Mouse (Mus musculus) kidney, postnatal 0 days (tissue): ENCODE results near the gene Slc25a39. TPM values are rescaled to one million over a fixed set of nuclear protein-coding genes. Genes with fewer than 3 reads are reported as not detected.

Experiments
- ATAC-seq: fragments of 200-750 bp; cut with Nextera tagmentation; replicated peaks from 2 replicates; pipeline ENCODE4 v1.8.0; 2017; ENCODE audit warnings: low read depth, moderate number of reproducible peaks, moderate TSS enrichment, moderate library complexity; ENCODE audit not compliant: low FRiP score
- DNase-seq: peaks from one replicate; pipeline ENCODE4 v3.0.0-alpha.2; 2016; ENCODE audit warnings: low spot score
- H3K27ac ChIP-seq: fragments of 300-500 bp; sonication (generic); 2 replicates; pipeline ENCODE4 v1.5.1; 2014; ENCODE audit warnings: mild to moderate bottlenecking
- H3K27me3 ChIP-seq: fragments of 300-500 bp; sonication (generic); 2 replicates; pipeline ENCODE4 v1.6.1; 2014; ENCODE audit warnings: low read length, mixed read lengths; ENCODE audit not compliant: insufficient read depth
- H3K36me3 ChIP-seq: fragments of 300-500 bp; sonication (generic); 2 replicates; pipeline ENCODE4 v1.6.1; 2014; ENCODE audit warnings: low read length, mixed read lengths; ENCODE audit not compliant: insufficient read depth
- H3K4me1 ChIP-seq: fragments of 300-500 bp; sonication (generic); replicated peaks from 2 replicates; pipeline ENCODE4 v1.6.1; 2014; ENCODE audit warnings: antibody characterized with exemption, low read length, mixed read lengths; ENCODE audit not compliant: insufficient read depth
- H3K4me2 ChIP-seq: fragments of 300-500 bp; sonication (generic); 2 replicates; pipeline ENCODE4 v1.6.1; 2014; ENCODE audit warnings: mild to moderate bottlenecking, low read length, moderate library complexity, mixed read lengths
- H3K4me3 ChIP-seq: fragments of 300-500 bp; sonication (generic); replicated peaks from 2 replicates; pipeline ENCODE4 v1.5.1; 2014; ENCODE audit warnings: low read depth, low read length
- H3K9ac ChIP-seq: fragments of 300-500 bp; sonication (generic); 2 replicates; pipeline ENCODE4 v1.6.1; 2014; ENCODE audit warnings: low read depth, low read length
- H3K9me3 ChIP-seq: fragments of 300-500 bp; sonication (generic); replicated peaks from 2 replicates; pipeline ENCODE4 v1.6.1; 2016; ENCODE audit warnings: low read length, inconsistent platforms, mixed read lengths
- CTCF ChIP-seq: IDR thresholded peaks from 2 replicates; pipeline ENCODE4 v1.5.1; 2016; ENCODE audit warnings: antibody characterized with exemption, low read depth, mild to moderate bottlenecking, moderate library complexity
- WGBS: fragments of 180-500 bp; shearing (Covaris S2); extraction: QIAGEN DNeasy Blood & Tissue Kit; methylation state at CpG from one replicate; pipeline ENCODE4 v1.1.7; 2014; 5-methylcytosine and 5-hydroxymethylcytosine counted together
- polyA plus RNA-seq: library from polyadenylated mRNA; unstranded; fragments of >200 nt; fragmentation: Nextera tagmentation; extraction: Ambion mirVana; gene quantifications from 2 replicates; pipeline ENCODE4 v1.2.1, GENCODE M21; 2015

The Slc25a39 gene
- polyA plus RNA-seq, 1 experiment from 2014 or later, result 352 TPM

DNA sequence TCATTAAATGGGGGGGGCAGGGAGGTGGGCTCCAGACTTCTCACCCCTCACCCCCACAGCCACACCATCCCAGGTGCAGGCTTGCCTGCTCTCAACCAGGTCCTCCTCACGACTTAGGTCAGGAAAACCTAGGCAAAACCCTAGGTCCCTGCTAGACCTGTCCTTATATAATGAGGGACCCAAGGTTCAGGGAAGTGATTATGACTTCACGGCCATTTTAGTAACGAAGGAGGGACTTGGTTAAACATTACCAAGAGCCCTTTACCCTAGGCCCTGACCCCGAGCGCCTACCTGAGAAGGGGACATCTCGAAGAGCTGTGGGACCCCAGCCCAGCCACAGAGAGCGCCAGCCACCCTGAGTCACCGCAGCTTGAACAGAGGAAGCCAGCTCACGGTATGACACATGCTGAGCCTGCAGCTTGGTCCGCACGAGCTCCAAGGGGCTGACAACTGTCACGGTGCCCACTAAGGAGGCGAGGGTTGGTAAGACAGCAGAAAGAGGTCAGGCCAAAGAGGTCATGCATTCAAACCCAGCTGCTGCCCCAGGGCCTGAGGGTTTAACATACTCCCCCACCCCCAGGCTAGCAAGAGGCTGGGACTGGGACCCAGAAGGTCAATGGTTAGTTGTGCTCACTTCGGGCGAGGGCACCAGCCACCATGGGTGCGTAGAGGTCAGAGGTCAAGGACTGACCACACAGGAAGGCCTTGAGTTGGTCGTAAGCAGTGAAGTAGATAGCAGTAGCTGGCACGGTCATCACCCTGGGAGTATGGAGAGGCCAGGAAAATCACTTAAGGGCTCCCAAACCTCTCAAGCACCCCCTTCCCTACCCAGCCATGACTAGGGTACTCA lies 3.4 kb downstream of the Slc25a39 start:
- Histone ChIP-seq H3K4me1 (peaks cover 21% of the 10 kb centered on the region), H3K36me3 (peaks cover 27% of the 10 kb centered on the region), H3K4me2 (no peak overlapping the region), H3K9me3 (no peaks in the 10 kb centered on the region), H3K27ac (no peak overlapping the region), H3K9ac (no peak overlapping the region), H3K4me3 (no peak overlapping the region), H3K27me3 (peaks cover 6% of the 10 kb centered on the region; the same call in 1 of the 2 replicates)
- ATAC-seq, result no peak
- DNase-seq, result no peak
- WGBS, result 73% methylated on average over 18 of the region's 18 CpGs
- no peak for TF ChIP-seq CTCF

DNA sequence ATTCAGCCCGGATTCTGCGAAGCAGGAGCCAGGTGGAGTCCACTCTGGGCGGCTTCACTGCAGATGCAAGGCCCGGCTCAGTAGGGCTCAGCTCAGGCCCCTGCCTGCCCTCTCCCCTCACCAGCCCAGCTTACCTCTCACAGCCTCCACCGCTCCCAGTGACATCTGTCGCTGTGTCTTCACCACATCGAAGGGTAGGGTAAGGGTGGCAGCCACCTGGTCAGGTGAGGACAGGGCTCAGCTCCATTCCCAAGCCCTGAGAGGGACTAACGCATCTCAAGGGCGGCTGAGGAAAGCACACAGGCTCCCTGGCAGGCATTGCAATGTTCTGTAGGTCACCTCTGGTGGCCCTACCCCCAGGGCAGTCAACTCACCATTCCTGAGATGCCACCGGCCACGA lies 4.1 kb downstream of the Slc25a39 start:
- H3K27ac ChIP-seq, result no peak overlapping the region
- H3K4me1 ChIP-seq, result peaks cover 21% of the 10 kb centered on the region
- peaks cover 8% of the 10 kb centered on the region; the same call in 1 of the 2 replicates for H3K27me3 ChIP-seq
- ATAC-seq (no peak), DNase-seq (no peak)
- H3K36me3 ChIP-seq, result peaks cover 27% of the 10 kb centered on the region
- no peaks in the 10 kb centered on the region for H3K9me3 ChIP-seq
- 93% methylated on average over 11 of the region's 11 CpGs for WGBS
- no peak overlapping the region for H3K4me3 ChIP-seq
- TF ChIP-seq CTCF, result no peak
- H3K4me2 ChIP-seq, result no peak overlapping the region
- no peak overlapping the region for H3K9ac ChIP-seq

DNA sequence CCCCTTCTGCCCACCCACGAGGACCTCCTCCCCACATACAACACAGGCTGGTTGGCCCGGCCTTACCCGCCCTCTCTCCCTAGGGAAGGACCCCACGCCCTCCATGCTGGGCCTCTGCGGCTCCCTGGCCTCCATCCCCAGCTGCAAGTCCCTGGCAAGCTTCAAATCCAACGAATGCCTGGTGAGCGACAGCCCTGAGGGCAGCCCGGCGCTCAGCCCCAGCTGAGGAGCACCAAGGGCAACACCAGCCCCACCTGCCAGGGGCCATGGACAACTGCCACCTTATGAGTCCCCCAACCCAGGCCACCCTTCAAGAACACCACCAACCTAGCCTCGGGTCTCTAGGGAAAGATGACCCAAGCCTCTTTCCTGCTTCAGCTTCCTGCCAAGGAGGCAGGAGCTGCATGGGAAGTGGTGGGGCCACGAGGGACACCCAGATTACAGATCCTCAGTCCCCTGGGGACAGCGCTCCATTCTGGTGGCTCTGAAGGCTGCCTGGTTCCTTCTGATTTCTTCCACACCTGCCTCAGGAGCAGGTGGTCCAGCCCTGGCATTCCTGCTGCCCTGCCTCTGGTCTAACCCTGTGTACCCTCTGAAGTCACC lies 5.7 kb downstream of the Slc25a39 start:
- no peak overlapping the region for H3K4me2 ChIP-seq
- peaks cover 11% of the 10 kb centered on the region; the same call in 1 of the 2 replicates for H3K27me3 ChIP-seq
- H3K9me3 ChIP-seq, result no peaks in the 10 kb centered on the region
- ATAC-seq, result no peak
- peaks cover 27% of the 10 kb centered on the region for H3K36me3 ChIP-seq
- no peak overlapping the region for H3K9ac ChIP-seq
- H3K4me1 ChIP-seq, result peaks cover 21% of the 10 kb centered on the region
- DNase-seq, result no peak
- no peak for TF ChIP-seq CTCF
- H3K27ac ChIP-seq, result no peak overlapping the region
- 56% methylated on average over 12 of the region's 12 CpGs for WGBS
- no peak overlapping the region for H3K4me3 ChIP-seq

DNA sequence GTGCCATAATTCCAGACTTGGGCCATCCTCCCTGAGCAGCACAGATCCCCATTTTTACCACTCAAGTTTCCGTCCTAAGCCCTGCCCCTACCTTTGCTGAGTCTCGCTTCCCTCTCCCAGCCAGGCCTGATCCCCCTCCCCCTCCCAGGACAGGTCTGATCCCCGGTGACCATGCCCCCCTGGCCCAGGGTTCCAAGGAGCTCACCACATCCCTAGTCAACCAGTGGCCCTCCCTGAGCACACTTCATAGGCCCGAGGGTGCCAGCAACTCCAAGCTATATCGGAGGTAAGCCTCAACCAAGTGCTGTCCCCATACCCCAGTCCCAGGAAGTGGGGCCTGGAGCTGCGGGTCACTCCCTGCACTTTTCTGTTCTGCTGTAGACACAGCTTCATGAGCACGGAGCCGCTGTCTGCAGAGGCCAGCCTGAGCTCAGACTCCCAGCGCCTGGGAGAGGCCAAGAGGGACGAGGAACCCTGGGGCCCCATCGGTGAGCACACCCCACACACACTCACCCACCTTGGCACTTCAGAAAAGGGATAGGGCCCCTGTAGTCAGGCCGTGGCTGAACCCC lies 7.1 kb downstream of the Slc25a39 start:
- no peak for ATAC-seq
- TF ChIP-seq CTCF, result no peak
- no peaks in the 10 kb centered on the region for H3K9me3 ChIP-seq
- H3K4me3 ChIP-seq, result no peak overlapping the region
- peaks cover 14% of the 10 kb centered on the region for H3K4me1 ChIP-seq
- peaks cover 27% of the 10 kb centered on the region for H3K36me3 ChIP-seq
- H3K9ac ChIP-seq, result no peak overlapping the region
- no peak overlapping the region for H3K4me2 ChIP-seq
- no peak overlapping the region for H3K27ac ChIP-seq
- no peak for DNase-seq
- peaks cover 11% of the 10 kb centered on the region; the same call in 1 of the 2 replicates for H3K27me3 ChIP-seq
- WGBS, result 32% methylated on average over 12 of the region's 12 CpGs

DNA sequence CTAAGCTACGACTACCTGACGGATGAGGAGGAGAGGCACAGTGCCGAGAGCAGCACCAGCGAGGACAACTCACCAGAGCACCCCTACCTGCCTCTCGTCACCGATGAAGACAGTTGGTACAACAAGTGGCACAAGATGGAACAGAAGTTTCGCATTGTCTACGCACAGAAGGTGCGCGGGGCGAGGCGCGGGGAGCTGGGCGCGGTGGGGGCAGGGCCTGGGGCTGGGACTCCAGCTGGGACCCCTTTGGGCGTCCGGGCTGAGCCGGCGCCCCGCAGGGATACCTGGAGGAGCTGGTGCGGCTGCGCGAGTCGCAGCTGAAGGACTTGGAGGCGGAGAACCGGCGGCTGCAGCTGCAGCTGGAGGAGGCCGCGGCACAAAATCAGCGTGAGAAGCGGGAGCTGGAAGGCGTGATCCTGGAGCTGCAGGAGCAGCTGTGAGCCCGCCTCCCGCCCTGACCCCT lies 8.1 kb downstream of the Slc25a39 start:
- ATAC-seq (no peak), DNase-seq (no peak)
- TF ChIP-seq CTCF, result no peak
- peaks cover 11% of the 10 kb centered on the region; the same call in 1 of the 2 replicates for H3K27me3 ChIP-seq
- peak overlapping the region; percentile 27; the same call in 1 of the 2 replicates for H3K9ac ChIP-seq
- no peak overlapping the region for H3K27ac ChIP-seq
- H3K36me3 ChIP-seq, result peaks cover 23% of the 10 kb centered on the region
- peak overlapping the region; percentile 54 for H3K4me2 ChIP-seq
- H3K9me3 ChIP-seq, result no peaks in the 10 kb centered on the region
- peak overlapping the region; percentile 27; the same call in 1 of the 2 replicates for H3K4me3 ChIP-seq
- WGBS, result under 1% methylated on average over 34 of the region's 34 CpGs
- H3K4me1 ChIP-seq, result peaks cover 12% of the 10 kb centered on the region

DNA sequence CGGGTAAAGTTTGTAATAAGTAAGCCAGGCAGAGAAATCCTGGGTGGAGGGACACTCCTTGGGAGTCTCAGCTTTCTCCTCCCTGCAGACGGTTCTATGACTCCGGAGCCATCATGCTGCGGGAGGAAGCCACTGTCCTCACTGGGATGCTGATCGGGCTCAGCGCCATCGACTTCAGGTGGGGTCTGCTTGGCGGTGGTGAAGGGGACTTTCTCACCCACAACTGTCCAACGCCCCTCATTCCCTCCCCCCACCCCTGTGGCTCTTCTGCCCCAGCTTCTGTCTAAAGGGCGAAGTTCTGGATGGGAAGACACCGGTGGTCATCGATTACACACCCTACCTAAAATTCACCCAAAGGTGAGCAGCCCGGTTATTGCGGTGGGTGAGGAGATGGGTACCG lies 8.6 kb downstream of the Slc25a39 start:
- 13% methylated on average over 15 of the region's 15 CpGs for WGBS
- Histone ChIP-seq H3K9ac (0 out of 2 replicates have a peak overlapping the region, but pooled peaks have one; percentile 27), H3K9me3 (no peaks in the 10 kb centered on the region), H3K27ac (no peak overlapping the region), H3K4me3 (0 out of 2 replicates have a peak overlapping the region, but pooled peaks have one; percentile 27), H3K4me1 (peaks cover 10% of the 10 kb centered on the region), H3K36me3 (peaks cover 20% of the 10 kb centered on the region), H3K4me2 (peak overlapping the region; percentile 54), H3K27me3 (peaks cover 11% of the 10 kb centered on the region; the same call in 1 of the 2 replicates)
- ATAC-seq (no peak), DNase-seq (peak; percentile 15)
- TF ChIP-seq CTCF, result no peak
